Mouse (Mus musculus) neural tube, embryonic 11.5 days (tissue): ENCODE measurements at regions not wholly inside any gene's neighbourhood (a gene's known extent, or its start where the extent isn't known, plus 50 kb on each side); places are given as distances from the start of the nearest gene placed in this dataset.

Source experiments
- ATAC-seq: fragments of 200-750 bp; cut with Nextera tagmentation; 2 replicates; pipeline ENCODE4 v1.8.0; 2017; ENCODE audit warnings: moderate number of reproducible peaks, mild to moderate bottlenecking, moderate TSS enrichment, moderate library complexity; ENCODE audit not compliant: insufficient read depth, low FRiP score, low TSS enrichment
- DNase-seq: peaks from one replicate; pipeline ENCODE4 v3.0.0-alpha.2; 2015; ENCODE audit warnings: low spot score
- H3K27ac ChIP-seq: fragments of 300-500 bp; sonication (generic); 2 replicates; pipeline ENCODE4 v1.5.1; 2014; ENCODE audit warnings: low read depth, mild to moderate bottlenecking, low read length
- H3K27me3 ChIP-seq: fragments of 300-500 bp; sonication (generic); 2 replicates; pipeline ENCODE4 v1.6.1; 2014; ENCODE audit warnings: mild to moderate bottlenecking, low read length, mixed read lengths; ENCODE audit not compliant: control insufficient read depth, insufficient read depth
- H3K36me3 ChIP-seq: fragments of 300-500 bp; sonication (generic); 2 replicates; pipeline ENCODE4 v1.6.1; 2014; ENCODE audit warnings: mild to moderate bottlenecking, low read length, moderate library complexity, mixed read lengths; ENCODE audit not compliant: control insufficient read depth, insufficient read depth
- H3K4me1 ChIP-seq: fragments of 300-500 bp; sonication (generic); 2 replicates; pipeline ENCODE4 v1.6.1; 2014; ENCODE audit warnings: low read length, mixed read lengths; ENCODE audit not compliant: control insufficient read depth, insufficient read depth
- H3K4me2 ChIP-seq: fragments of 300-500 bp; sonication (generic); 2 replicates; pipeline ENCODE4 v1.6.1; 2014; ENCODE audit warnings: low read depth, mild to moderate bottlenecking, moderate library complexity
- H3K4me3 ChIP-seq: fragments of 300-500 bp; sonication (generic); 2 replicates; pipeline ENCODE4 v1.5.1; 2014; ENCODE audit warnings: low read depth, low read length
- H3K9ac ChIP-seq: fragments of 300-500 bp; sonication (generic); 2 replicates; pipeline ENCODE4 v1.6.1; 2014; ENCODE audit warnings: mild to moderate bottlenecking, low read length
- H3K9me3 ChIP-seq: fragments of 300-500 bp; sonication (generic); 2 replicates; pipeline ENCODE4 v1.6.1; 2016; ENCODE audit warnings: low read length; ENCODE audit not compliant: control insufficient read depth
- WGBS: fragments of 180-500 bp; shearing (Covaris S2); extraction: QIAGEN DNeasy Blood & Tissue Kit; methylation state at CpG from one replicate; pipeline ENCODE4 v1.1.7; 2014; 5-methylcytosine and 5-hydroxymethylcytosine counted together

- WGBS, result 79% methylated on average over 5 of the region's 5 CpGs
- no peak overlapping the region for H3K9ac ChIP-seq
Measured at GRCm38 (mm10) chr1:187536263-187536662, 72.3 kb upstream of the Esrrg start.

DNA sequence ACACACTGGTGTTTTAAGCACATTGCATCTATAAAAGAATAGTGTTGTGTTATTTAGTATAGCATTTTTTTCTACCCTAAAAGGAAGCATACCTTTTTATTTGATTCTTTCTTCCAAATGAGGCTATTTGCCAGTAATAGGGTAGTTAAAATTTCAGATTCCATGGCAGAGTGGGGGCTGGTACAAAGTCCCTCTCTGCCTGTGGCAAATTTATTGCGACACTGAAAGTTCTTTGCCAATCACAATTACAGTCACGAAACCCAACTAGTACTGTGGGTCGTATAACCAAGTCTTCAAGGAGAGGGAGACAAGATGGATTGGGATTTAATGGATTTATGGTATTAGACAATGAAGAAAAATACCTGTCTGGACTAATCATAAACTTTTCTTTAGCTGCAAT, 51.9 kb upstream of the Esrrg start:
- Histone ChIP-seq H3K27ac (no peak overlapping the region), H3K4me2 (no peak overlapping the region), H3K9me3 (no peaks in the 10 kb centered on the region), H3K4me3 (no peak overlapping the region), H3K4me1 (no peaks in the 10 kb centered on the region), H3K9ac (no peak overlapping the region), H3K36me3 (no peaks in the 10 kb centered on the region), H3K27me3 (no peaks in the 10 kb centered on the region)
- 68% methylated on average over 3 of the region's 3 CpGs for WGBS
- ATAC-seq (no peak), DNase-seq (no peak)

More at GRCm38 (mm10) chr1:187536263-187536662, 72.3 kb upstream of the Esrrg start:
- Histone ChIP-seq H3K27ac (no peak overlapping the region), H3K4me3 (no peak overlapping the region), H3K36me3 (no peaks in the 10 kb centered on the region), H3K27me3 (no peaks in the 10 kb centered on the region), H3K4me2 (no peak overlapping the region), H3K4me1 (no peaks in the 10 kb centered on the region), H3K9me3 (no peaks in the 10 kb centered on the region)
- ATAC-seq, result no peak
- no peak for DNase-seq
